Mouse (Mus musculus) CH12.LX (cell line): ENCODE measurements around the gene Sdhb.
A peak's percentile ranks its signal among the peaks of the same experiment; 100 is the strongest.

ENCODE experiments used
- CHD2 ChIP-seq: IDR thresholded peaks from 2 replicates; pipeline ENCODE4 v1.6.1; 2011; ENCODE audit warnings: low read length, improper control_type of control experiment
- CTCF ChIP-seq, 2 experiments: IDR thresholded peaks in 1 of 2; conservative IDR thresholded peaks in 1 of 2; 2 replicates each; pipeline ENCODE4 v1.5.1; 2011 to 2012; ENCODE audit warnings: low read depth in 2 of 2, low read length in 2 of 2, improper control_type of control experiment in 1 of 2, inconsistent platforms in 1 of 2, mild to moderate bottlenecking in 1 of 2, moderate library complexity in 1 of 2
- EP300 ChIP-seq: IDR thresholded peaks from 2 replicates; pipeline ENCODE4 v1.6.1; 2011; ENCODE audit warnings: low read length, improper control_type of control experiment
- IRF4 ChIP-seq: IDR thresholded peaks from 2 replicates; pipeline ENCODE4 v1.6.1; 2014; ENCODE audit warnings: low read depth, mild to moderate bottlenecking, inconsistent platforms, low read length, improper control_type of control experiment
- MAFK ChIP-seq: IDR thresholded peaks from 2 replicates; pipeline ENCODE4 v1.6.1; 2011; ENCODE audit warnings: low read length, improper control_type of control experiment; ENCODE audit not compliant: insufficient replicate concordance
- MEF2A ChIP-seq: IDR thresholded peaks from 2 replicates; pipeline ENCODE4 v1.6.1; 2014; ENCODE audit warnings: low read depth, mild to moderate bottlenecking, inconsistent platforms, low read length, improper control_type of control experiment, borderline replicate concordance
- POLR2A ChIP-seq: IDR thresholded peaks from 2 replicates; pipeline ENCODE4 v1.6.1; 2011; ENCODE audit warnings: low read depth, mild to moderate bottlenecking, improper control_type of control experiment, low read length
- POLR2AphosphoS2 ChIP-seq: IDR thresholded peaks from 2 replicates; pipeline ENCODE4 v1.6.1; 2011; ENCODE audit warnings: low read depth, low read length, improper control_type of control experiment
- RCOR1 ChIP-seq: conservative IDR thresholded peaks from 2 replicates; pipeline ENCODE4 v1.6.1; 2012; ENCODE audit warnings: low read depth, mild to moderate bottlenecking, inconsistent platforms, low read length, improper control_type of control experiment
- TBP ChIP-seq: conservative IDR thresholded peaks from 2 replicates; pipeline ENCODE4 v1.6.1; 2011; ENCODE audit warnings: low read depth, low read length, improper control_type of control experiment
- UBTF ChIP-seq: IDR thresholded peaks from 2 replicates; pipeline ENCODE4 v1.6.1; 2012; ENCODE audit warnings: low read depth, mild to moderate bottlenecking, inconsistent platforms, low read length, improper control_type of control experiment, moderate library complexity
- USF1 ChIP-seq: IDR thresholded peaks from 2 replicates; pipeline ENCODE4 v1.6.1; 2014; ENCODE audit warnings: low read depth, mild to moderate bottlenecking, inconsistent platforms, low read length, improper control_type of control experiment
- USF2 ChIP-seq: conservative IDR thresholded peaks from 2 replicates; pipeline ENCODE4 v1.6.1; 2011; ENCODE audit warnings: low read depth, low read length, improper control_type of control experiment

DNA sequence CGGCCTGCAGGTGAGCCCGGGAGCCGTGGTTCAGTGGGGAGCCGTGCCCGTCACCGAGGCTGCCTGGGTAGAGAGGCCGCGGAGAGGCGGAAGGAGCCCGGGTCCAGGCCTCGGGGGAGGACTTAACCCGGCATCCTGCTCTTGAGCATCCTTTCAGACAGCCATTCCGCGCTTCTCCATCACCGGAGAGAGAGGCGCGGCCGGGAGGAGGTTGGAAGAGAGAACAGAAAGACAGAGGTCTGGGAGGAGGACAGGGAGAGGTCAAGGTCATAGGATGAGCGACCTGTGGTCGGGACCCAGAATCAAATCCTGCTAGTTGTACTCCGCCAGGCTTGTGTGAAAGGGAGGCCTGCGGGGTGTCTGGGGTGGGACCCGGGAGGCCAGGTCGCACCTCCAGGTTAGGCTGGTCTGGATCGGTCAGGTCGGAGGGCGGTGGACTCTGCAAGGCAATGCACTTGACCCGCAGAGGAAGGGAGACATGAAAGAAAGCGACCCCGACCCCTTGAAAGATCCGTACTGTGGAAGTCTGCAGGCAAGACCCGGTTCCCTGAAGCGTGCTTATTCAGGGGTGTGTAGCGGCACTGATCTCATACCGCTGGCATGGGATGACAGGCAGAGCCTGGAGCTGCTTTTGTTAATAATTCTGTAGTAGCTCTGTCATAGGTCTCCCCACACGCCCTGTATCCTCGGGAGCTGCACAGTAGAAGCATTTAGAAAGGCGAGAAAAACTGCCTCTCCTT lies 634 bp downstream of the Sdhb start:
- TF ChIP-seq USF2 (no peak), MEF2A (no peak), CTCF (conservative IDR thresholded peaks at IDR 0.05 in 1 of 2, IDR thresholded peaks at IDR 0.05 in 1 of 2; ENCODE audit: low read depth in 2 of 2, low read length in 2 of 2) (no peak), EP300 (no peak), RCOR1 (0 out of 2 replicates have a peak, but pooled peaks have one; percentile 10), USF1 (no peak), POLR2A (no peak), CHD2 (no peak; the same call in 1 of the 2 replicates), MAFK (no peak), TBP (no peak), POLR2AphosphoS2 (no peak), UBTF (no peak), IRF4 (no peak)
